Mouse (Mus musculus) stomach, embryonic 15.5 days (tissue): ENCODE measurements around the gene Plekhf1. TPM values are rescaled to one million over a fixed set of nuclear protein-coding genes. Genes with fewer than 3 reads are reported as not detected.

Experiments
- ATAC-seq: fragments of 200-750 bp; cut with Nextera tagmentation; 2 replicates; pipeline ENCODE4 v1.8.0; 2017; ENCODE audit warnings: low read depth, moderate number of reproducible peaks, moderate TSS enrichment; ENCODE audit not compliant: insufficient read depth, low FRiP score
- H3K27ac ChIP-seq: fragments of 300-500 bp; sonication (generic); 2 replicates; pipeline ENCODE4 v1.5.1; 2015; ENCODE audit warnings: mild to moderate bottlenecking, inconsistent platforms
- H3K27me3 ChIP-seq: fragments of 300-500 bp; sonication (generic); replicated peaks from 2 replicates; pipeline ENCODE4 v1.6.1; 2015; ENCODE audit warnings: inconsistent platforms
- H3K36me3 ChIP-seq: fragments of 300-500 bp; sonication (generic); 2 replicates; pipeline ENCODE4 v1.6.1; 2015; ENCODE audit warnings: inconsistent platforms
- H3K4me1 ChIP-seq: fragments of 300-500 bp; sonication (generic); 2 replicates; pipeline ENCODE4 v1.6.1; 2015; ENCODE audit warnings: inconsistent platforms
- H3K4me2 ChIP-seq: fragments of 300-500 bp; sonication (generic); 2 replicates; pipeline ENCODE4 v1.6.1; 2015; ENCODE audit warnings: mild to moderate bottlenecking, inconsistent platforms
- H3K4me3 ChIP-seq: fragments of 300-500 bp; sonication (generic); replicated peaks from 2 replicates; pipeline ENCODE4 v1.5.1; 2015; ENCODE audit warnings: inconsistent platforms
- H3K9ac ChIP-seq: fragments of 300-500 bp; sonication (generic); 2 replicates; pipeline ENCODE4 v1.6.1; 2015; ENCODE audit warnings: inconsistent platforms
- H3K9me3 ChIP-seq: fragments of 300-500 bp; sonication (generic); 2 replicates; pipeline ENCODE4 v1.6.1; 2016; ENCODE audit warnings: inconsistent platforms
- WGBS: fragments of 180-500 bp; shearing (Covaris S2); methylation state at CpG from one replicate; pipeline ENCODE4 v1.1.7; 2015; 5-methylcytosine and 5-hydroxymethylcytosine counted together
- polyA plus RNA-seq: library from polyadenylated mRNA; unstranded; fragments of >200 nt; fragmentation: Nextera tagmentation; extraction: Ambion mirVana; gene quantifications from 2 replicates; pipeline ENCODE4 v1.2.1, GENCODE M21; 2015

Gene Plekhf1
- polyA plus RNA-seq, 1 experiment from 2014 or later = 3.2 TPM

DNA sequence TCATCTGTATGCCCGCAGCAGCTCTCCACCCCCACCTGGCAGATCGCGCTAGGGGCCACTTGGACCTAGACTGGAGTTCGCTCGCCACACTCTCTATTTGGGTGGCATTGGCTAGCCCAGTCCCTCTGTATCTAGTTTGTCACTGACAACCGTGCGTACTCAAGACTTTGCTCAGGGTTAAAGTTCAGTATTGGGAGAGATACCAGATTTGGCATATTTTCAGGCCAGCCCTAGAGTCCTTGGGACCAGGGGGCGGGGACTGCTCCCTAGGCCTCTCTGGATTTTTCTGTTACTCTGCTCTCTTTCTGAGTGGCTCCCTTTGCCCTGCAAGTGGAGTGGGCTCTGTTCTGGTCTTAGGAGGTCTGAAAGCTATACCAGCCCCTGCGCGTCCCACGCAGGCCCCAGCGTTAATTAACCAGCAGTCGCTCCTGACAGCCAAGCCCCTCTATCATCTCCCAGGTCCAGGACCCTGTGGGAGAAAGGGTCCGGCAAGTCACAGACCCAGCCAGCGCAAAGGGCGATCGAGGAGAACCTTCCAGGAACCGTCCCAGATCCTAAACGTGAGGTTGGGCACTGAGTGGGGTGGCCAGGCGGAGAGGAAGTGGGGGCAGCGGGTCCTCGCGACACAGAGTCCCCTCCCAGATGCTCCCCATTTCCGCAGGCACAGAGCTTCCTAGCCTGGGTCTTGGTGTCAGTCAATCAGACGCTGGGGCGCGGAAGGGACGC, 44.7 kb downstream of the Plekhf1 start, which contains the start of gene 1600014C10Rik:
1600014C10Rik (plus strand) TSS at position 256 of the 726 bp plus-strand sequence.
- Histone ChIP-seq H3K4me2 (peak within 1 kb of the TSS; percentile 76), H3K36me3 (no peaks in the 10 kb centered on the region), H3K27me3 (no peaks in the 10 kb centered on the region), H3K4me3 (peak within 1 kb of the TSS; percentile 64), H3K27ac (peak within 1 kb of the TSS; percentile 80), H3K4me1 (peaks cover 13% of the 10 kb centered on the region; the same call in 1 of the 2 replicates), H3K9me3 (no peaks in the 10 kb centered on the region), H3K9ac (peak within 1 kb of the TSS; percentile 64)
- 7% methylated on average over 28 of the region's 28 CpGs for WGBS
- peak; percentile 53 for ATAC-seq

GRCm38 (mm10) chr7:38182596-38182961, 45.2 kb downstream of the Plekhf1 start:
- ATAC-seq = peak; percentile 54
- Histone ChIP-seq H3K9ac (no peak overlapping the region), H3K27ac (peak overlapping the region; percentile 80), H3K4me3 (peak overlapping the region; percentile 64), H3K36me3 (no peaks in the 10 kb centered on the region), H3K9me3 (no peaks in the 10 kb centered on the region), H3K4me1 (peaks cover 13% of the 10 kb centered on the region; the same call in 1 of the 2 replicates), H3K27me3 (no peaks in the 10 kb centered on the region), H3K4me2 (peak overlapping the region; percentile 76)
- 2% methylated on average over 11 of the region's 11 CpGs for WGBS

DNA sequence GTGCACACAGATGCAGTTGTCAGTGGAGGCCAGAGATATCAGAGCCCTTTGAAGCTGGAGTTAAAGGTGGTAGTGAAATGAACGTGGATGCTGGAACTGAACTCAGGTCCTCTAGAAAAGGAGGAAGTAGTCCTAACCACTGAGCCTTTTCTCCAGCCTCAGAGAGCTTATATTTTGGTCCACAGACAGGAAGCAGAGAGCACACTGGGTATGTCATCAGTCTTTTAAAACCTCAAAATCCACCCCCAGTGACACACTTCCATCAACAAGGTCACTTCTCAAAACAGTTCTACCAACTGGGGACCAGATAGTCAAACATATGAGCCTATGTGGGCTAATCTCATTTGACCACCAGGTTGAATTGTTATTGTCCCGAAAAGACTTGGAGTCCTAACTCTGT, 46.5 kb downstream of the Plekhf1 start:
- Histone ChIP-seq H3K36me3 (no peaks in the 10 kb centered on the region), H3K4me1 (peaks cover 13% of the 10 kb centered on the region; the same call in 1 of the 2 replicates), H3K9me3 (no peaks in the 10 kb centered on the region), H3K9ac (no peak overlapping the region), H3K4me3 (no peak overlapping the region), H3K27ac (no peak overlapping the region), H3K27me3 (no peaks in the 10 kb centered on the region), H3K4me2 (no peak overlapping the region)
- WGBS = 77% methylated on average over 2 of the region's 2 CpGs
- no peak for ATAC-seq

- Histone ChIP-seq H3K9me3 (no peaks in the 10 kb centered on the region), H3K27me3 (0 out of 2 replicates have a peak, but pooled peaks cover 6% of the 10 kb centered on the region), H3K4me3 (no peak overlapping the region), H3K4me1 (peaks cover 13% of the 10 kb centered on the region; the same call in 1 of the 2 replicates), H3K36me3 (no peaks in the 10 kb centered on the region), H3K4me2 (no peak overlapping the region), H3K9ac (no peak overlapping the region), H3K27ac (no peak overlapping the region)
- no peak for ATAC-seq
- WGBS = 59% methylated on average over 3 of the region's 3 CpGs
These were observed 47.9 kb downstream of the Plekhf1 start for GRCm38 (mm10) chr7:38179896-38180295.

DNA sequence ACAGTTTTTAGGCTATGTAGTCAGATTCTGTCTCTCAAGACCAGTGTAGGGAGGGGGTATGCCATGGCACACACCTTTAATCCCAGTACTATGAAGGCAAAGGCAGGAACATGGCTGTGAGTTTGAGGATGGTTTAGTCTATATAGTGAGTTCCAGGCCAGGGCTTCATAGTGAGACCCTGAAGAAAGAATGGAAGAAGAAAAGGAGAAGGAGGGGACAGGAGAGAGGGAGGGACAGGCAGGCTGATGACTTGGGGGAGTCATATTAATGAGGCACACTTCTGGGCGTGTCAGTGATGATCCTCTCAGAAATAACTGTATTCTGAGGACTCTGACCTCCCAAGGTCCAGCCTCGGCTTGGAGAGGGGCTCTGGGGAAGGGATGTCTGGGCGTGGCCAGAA, 51.8 kb downstream of the Plekhf1 start:
- 68% methylated on average over 3 of the region's 3 CpGs for WGBS

DNA sequence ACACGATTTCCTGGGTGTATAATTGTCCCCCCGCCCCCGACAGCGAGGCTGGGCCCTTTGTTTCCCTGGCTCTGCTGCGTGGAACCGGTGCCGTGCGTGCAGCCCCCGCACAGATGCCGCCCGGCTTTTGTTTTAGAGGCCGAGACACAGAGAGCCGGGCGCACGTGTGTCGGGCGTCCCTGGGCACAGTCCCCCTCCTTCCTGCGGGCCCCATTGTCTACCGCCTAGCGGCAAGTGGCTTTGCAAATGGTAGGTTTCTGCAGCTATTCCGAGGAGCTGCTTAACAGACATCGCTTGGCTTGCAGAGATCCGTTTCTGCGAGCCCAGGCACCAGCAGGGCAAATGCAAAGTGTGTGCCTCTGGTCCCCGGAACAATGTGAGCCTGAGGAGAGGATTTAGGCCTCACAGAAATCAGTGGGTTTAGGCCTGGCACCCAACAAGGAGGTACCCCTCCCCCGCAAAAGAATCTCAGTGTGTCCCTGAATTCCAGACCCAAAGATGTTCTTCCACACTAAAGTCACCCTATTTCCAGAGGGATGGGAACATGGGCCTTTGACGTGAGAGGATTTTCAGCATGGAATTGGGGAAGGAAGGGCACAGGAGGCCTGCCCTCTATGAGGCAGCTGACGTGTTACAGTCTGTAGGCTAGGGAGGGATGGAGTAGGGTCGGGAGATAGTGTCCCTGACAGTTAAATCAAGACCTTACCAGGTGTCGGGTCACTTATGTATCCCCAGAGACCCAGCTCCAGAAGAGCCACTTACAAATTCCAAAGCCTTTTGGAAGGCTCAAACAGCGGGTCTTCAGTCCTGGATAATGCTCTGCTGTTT, 53.3 kb downstream of the Plekhf1 start:
- Histone ChIP-seq H3K9ac (no peak overlapping the region), H3K9me3 (no peaks in the 10 kb centered on the region), H3K27me3 (peaks cover 6% of the 10 kb centered on the region), H3K36me3 (no peaks in the 10 kb centered on the region), H3K4me1 (peaks cover 6% of the 10 kb centered on the region), H3K27ac (no peak overlapping the region), H3K4me2 (peak overlapping the region; percentile 57), H3K4me3 (peak overlapping the region; percentile 35)
- 17% methylated on average over 31 of the region's 31 CpGs for WGBS
- ATAC-seq = no peak

More for the DNA sequence above, 51.8 kb downstream of the Plekhf1 start:
- Histone ChIP-seq H3K9me3 (no peaks in the 10 kb centered on the region), H3K4me2 (no peak overlapping the region), H3K9ac (no peak overlapping the region), H3K36me3 (no peaks in the 10 kb centered on the region), H3K4me1 (peaks cover 6% of the 10 kb centered on the region), H3K27me3 (peaks cover 6% of the 10 kb centered on the region), H3K4me3 (no peak overlapping the region), H3K27ac (no peak overlapping the region)
- ATAC-seq = no peak

GRCm38 (mm10) chr7:38173871-38174270, 53.9 kb downstream of the Plekhf1 start:
- Histone ChIP-seq H3K4me2 (peak overlapping the region; percentile 57), H3K36me3 (no peaks in the 10 kb centered on the region), H3K4me3 (peak overlapping the region; percentile 35), H3K9ac (no peak overlapping the region), H3K9me3 (no peaks in the 10 kb centered on the region), H3K4me1 (peaks cover 6% of the 10 kb centered on the region), H3K27ac (no peak overlapping the region), H3K27me3 (peaks cover 6% of the 10 kb centered on the region)
- no peak for ATAC-seq
- WGBS = 21% methylated on average over 14 of the region's 14 CpGs

DNA sequence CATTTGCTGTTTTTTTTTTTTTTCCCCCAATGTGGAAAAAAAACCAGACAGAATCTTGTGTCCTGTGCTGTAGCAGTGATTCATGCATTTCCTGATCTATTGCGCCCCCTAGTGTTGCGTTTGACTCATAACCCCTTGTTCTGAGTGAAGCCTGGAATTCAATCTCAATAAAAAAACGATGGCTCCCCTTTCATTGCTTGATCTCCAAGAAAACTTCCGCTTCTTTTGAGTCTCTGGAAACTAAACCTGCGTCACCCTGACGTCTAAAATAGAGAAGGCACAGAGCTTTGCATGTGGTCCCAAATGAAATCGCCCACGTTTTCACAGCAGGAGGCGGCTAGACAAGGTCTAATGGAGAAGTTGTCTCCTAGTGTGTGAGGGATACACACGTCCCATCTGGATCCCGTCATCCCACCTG, 60.1 kb downstream of the Plekhf1 start:
- Histone ChIP-seq H3K4me1 (peaks cover 8% of the 10 kb centered on the region), H3K9me3 (no peaks in the 10 kb centered on the region), H3K36me3 (no peaks in the 10 kb centered on the region), H3K4me2 (peak overlapping the region; percentile 53), H3K27ac (no peak overlapping the region), H3K4me3 (peak overlapping the region; percentile 16; the same call in 1 of the 2 replicates), H3K27me3 (no peaks in the 10 kb centered on the region), H3K9ac (no peak overlapping the region)
- ATAC-seq = no peak
- WGBS = 19% methylated on average over 11 of the region's 11 CpGs

Other genes with a start within 250 kb of the Plekhf1 start
- 40.5 and 49.3 TPM in 2 replicates for gene Uri1, start 204.5 kb downstream of the Plekhf1 start, polyA plus RNA-seq
- 57.0 and 58.6 TPM in 2 replicates for gene Ccne1, start 120.5 kb downstream of the Plekhf1 start, polyA plus RNA-seq
- gene 1600014C10Rik, start 44.8 kb downstream of the Plekhf1 start, polyA plus RNA-seq = 13.6 and 14.9 TPM in 2 replicates
- 38.0 and 48.0 TPM in 2 replicates for gene Pop4, start 43.4 kb upstream of the Plekhf1 start, polyA plus RNA-seq